17 mouse cellular contexts compared by ENCODE assay signal in the genomic region with DNA sequence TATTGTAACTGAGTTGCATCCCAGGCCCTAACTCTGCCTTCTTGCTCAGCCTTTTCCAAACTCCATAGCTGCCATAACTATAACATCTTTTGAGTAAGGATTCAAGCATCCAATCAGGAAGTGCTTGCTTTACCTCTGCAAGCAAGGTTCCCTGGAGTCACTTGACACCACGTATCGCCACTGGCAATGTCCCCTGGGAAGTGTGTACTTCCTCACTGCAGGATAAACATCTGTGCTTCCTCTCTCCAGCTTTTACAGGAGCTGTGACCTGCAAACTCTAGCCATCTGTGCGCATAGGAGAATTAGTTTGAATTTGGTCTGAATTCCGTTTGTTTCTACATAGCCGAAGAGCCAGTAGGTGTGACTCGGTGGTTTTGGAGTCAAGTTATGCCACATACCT. TPM values are rescaled to one million over a fixed set of nuclear protein-coding genes. Genes with fewer than 3 reads are reported as not detected.
DNase-seq lines count a peak whose midpoint lies in the region; ATAC-seq lines count a peak whose summit lies in the region.
"Had no signal": no experiment of that assay in that cellular context is flagged by ENCODE, and none has a peak within 500 bp of the region (broad histone marks: within the 10 kb centered on the region; RNA-seq: fewer than 3 reads in every experiment).

No protein-coding gene starts in this region.

- H3K9me3 ChIP-seq in kidney, embryonic 15.5 days (replicated peaks) = no peaks in the 10 kb centered on the region
- H3K9me3 ChIP-seq in embryonic facial prominence, embryonic 14.5 days (ENCODE audit: control insufficient read depth, low read length) = no peaks in the 10 kb centered on the region
- H3K9me3 ChIP-seq in limb, embryonic 15.5 days = no peaks in the 10 kb centered on the region
- H3K9me3 ChIP-seq: embryonic facial prominence, embryonic 15.5 days; heart, embryonic 12.5 days; liver, embryonic 13.5 days; stomach, embryonic 15.5 days had no signal

- no peak overlapping the region for H3K9ac ChIP-seq in kidney, embryonic 15.5 days
- H3K9ac ChIP-seq in embryonic facial prominence, embryonic 14.5 days (ENCODE audit: low read depth, low read length) = no peak overlapping the region
- no peak overlapping the region for H3K9ac ChIP-seq in limb, embryonic 15.5 days
- H3K9ac ChIP-seq: embryonic facial prominence, embryonic 15.5 days; heart, embryonic 12.5 days; liver, embryonic 13.5 days; stomach, embryonic 15.5 days had no signal

- no peaks in the 10 kb centered on the region for H3K27me3 ChIP-seq in kidney, embryonic 15.5 days
- H3K27me3 ChIP-seq in embryonic facial prominence, embryonic 14.5 days (replicated peaks; ENCODE audit: control insufficient read depth, insufficient read depth, low read length) = no peaks in the 10 kb centered on the region
- no peaks in the 10 kb centered on the region for H3K27me3 ChIP-seq in limb, embryonic 15.5 days
- H3K27me3 ChIP-seq: embryonic facial prominence, embryonic 15.5 days; heart, embryonic 12.5 days; liver, embryonic 13.5 days; megakaryocyte, embryonic 14.5 days; stomach, embryonic 15.5 days had no signal

- H3K36me3 ChIP-seq in kidney, embryonic 15.5 days = no peaks in the 10 kb centered on the region
- no peaks in the 10 kb centered on the region for H3K36me3 ChIP-seq in embryonic facial prominence, embryonic 14.5 days (ENCODE audit: control insufficient read depth, insufficient read depth, low read length)
- no peaks in the 10 kb centered on the region for H3K36me3 ChIP-seq in limb, embryonic 15.5 days
- H3K36me3 ChIP-seq: embryonic facial prominence, embryonic 15.5 days; heart, embryonic 12.5 days; liver, embryonic 13.5 days; stomach, embryonic 15.5 days had no signal

- no peak overlapping the region for H3K4me3 ChIP-seq in kidney, embryonic 15.5 days (replicated peaks)
- no peak overlapping the region for H3K4me3 ChIP-seq in embryonic facial prominence, embryonic 14.5 days (ENCODE audit: low read depth, low read length)
- no peak overlapping the region for H3K4me3 ChIP-seq in limb, embryonic 15.5 days
- H3K4me3 ChIP-seq: embryonic facial prominence, embryonic 15.5 days; heart, embryonic 12.5 days; liver, embryonic 13.5 days; megakaryocyte, embryonic 14.5 days; stomach, embryonic 15.5 days had no signal

- H3K4me2 ChIP-seq in kidney, embryonic 15.5 days = no peak overlapping the region; the same call in 1 of the 2 replicates
- H3K4me2 ChIP-seq in embryonic facial prominence, embryonic 14.5 days (ENCODE audit: low read depth, low read length) = 0 out of 2 replicates have a peak overlapping the region, but pooled peaks have one; percentile 3
- H3K4me2 ChIP-seq in limb, embryonic 15.5 days = no peak overlapping the region
- H3K4me2 ChIP-seq: embryonic facial prominence, embryonic 15.5 days; heart, embryonic 12.5 days; liver, embryonic 13.5 days; stomach, embryonic 15.5 days had no signal

- H3K4me1 ChIP-seq in kidney, embryonic 15.5 days = peaks cover 9% of the 10 kb centered on the region
- peaks cover 6% of the 10 kb centered on the region for H3K4me1 ChIP-seq in embryonic facial prominence, embryonic 14.5 days (ENCODE audit: control insufficient read depth, insufficient read depth, low read length)
- H3K4me1 ChIP-seq in limb, embryonic 15.5 days = peaks cover 11% of the 10 kb centered on the region
- H3K4me1 ChIP-seq: liver, embryonic 13.5 days; megakaryocyte, embryonic 14.5 days; stomach, embryonic 15.5 days had no signal

- no peak for DNase-seq in kidney, postnatal 36 days
- peak; percentile 51 for DNase-seq in embryo, embryonic 10.5 days (ENCODE audit: low spot score)
- peak; percentile 59 for DNase-seq in embryonic facial prominence, embryonic 14.5 days (ENCODE audit: low spot score)
- no peak for DNase-seq in right cerebral cortex, adult 2 months (ENCODE audit: low spot score in 2 of 2)
- no peak for DNase-seq in layer of hippocampus, adult 18-20 months (ENCODE audit: low spot score in 2 of 2)
- DNase-seq: adrenal gland, postnatal 14 days; cerebellum, adult 9-11 months; liver, embryonic 13.5 days had no signal

- no peak for ATAC-seq in kidney, embryonic 15.5 days (replicated peaks; ENCODE audit: low FRiP score)
- peak; percentile 44; the same call in 1 of the 2 replicates for ATAC-seq in embryonic facial prominence, embryonic 14.5 days (ENCODE audit: low read depth)
- ATAC-seq in limb, embryonic 15.5 days (ENCODE audit: insufficient number of reproducible peaks, low FRiP score, low TSS enrichment, low read depth) = no peak
- ATAC-seq: CD4-positive, CD25-positive, alpha-beta regulatory T cell, adult 4 months; forebrain, embryonic 16.5 days; lung, postnatal 0 days had no signal

- peak overlapping the region; percentile 34; the same call in 1 of the 2 replicates for H3K27ac ChIP-seq in kidney, embryonic 15.5 days
- H3K27ac ChIP-seq in embryonic facial prominence, embryonic 14.5 days (replicated peaks; ENCODE audit: low read depth, low read length) = 0 out of 2 replicates have a peak overlapping the region, but pooled peaks have one; percentile 19
- peak overlapping the region; percentile 63 for H3K27ac ChIP-seq in limb, embryonic 15.5 days
- H3K27ac ChIP-seq: embryonic facial prominence, embryonic 15.5 days; liver, embryonic 13.5 days; stomach, embryonic 15.5 days had no signal

- WGBS in kidney, embryonic 15.5 days = 25% methylated on average over 6 of the region's 6 CpGs
- WGBS in embryonic facial prominence, embryonic 14.5 days = 15% methylated on average over 6 of the region's 6 CpGs
- WGBS in limb, embryonic 15.5 days = 9% methylated on average over 6 of the region's 6 CpGs

RNA-seq across cellular contexts. Expression of gene Sestd1, which starts 43.3 kb away (rescaled TPM):
- 26.6 and 31.1 TPM in 2 replicates for polyA plus RNA-seq in kidney, embryonic 15.5 days (2015; fragmentation: Nextera tagmentation; extraction: Ambion mirVana)
- polyA plus RNA-seq in embryonic facial prominence, embryonic 14.5 days (2014; fragmentation: Nextera tagmentation; extraction: Ambion mirVana) = 19.6 and 20.4 TPM in 2 replicates
- 16.9 and 17.3 TPM in 2 replicates for polyA plus RNA-seq in limb, embryonic 15.5 days (2015; fragmentation: Nextera tagmentation; extraction: Ambion mirVana)
- total RNA-seq in layer of hippocampus, adult 18-20 months (2021) = 10 to 100 TPM; 31.3 to 33.7 TPM

Comparison
In these comparisons a context has a peak if more than half of its experiments do, and no peak if none do; other contexts are left out.
1. DNase-seq: peak in embryo, embryonic 10.5 days (single experiment) and embryonic facial prominence, embryonic 14.5 days (single experiment); none in kidney, postnatal 36 days (0 of 2), right cerebral cortex, adult 2 months (0 of 2) and layer of hippocampus, adult 18-20 months (0 of 2).
2. Peak in every context shown above with its lines, with median percentiles within 50 percentile points of each other: H3K27ac ChIP-seq.